Mouse (Mus musculus) liver, embryonic 14.5 days (tissue): ENCODE measurements around the gene B3gntl1.

Source experiments
- CTCF ChIP-seq: IDR thresholded peaks from 2 replicates; pipeline ENCODE4 v1.5.1; 2016; ENCODE audit warnings: antibody characterized with exemption, low read depth, control low read depth
- EP300 ChIP-seq: IDR thresholded peaks from 2 replicates; pipeline ENCODE4 v1.6.1; 2016; ENCODE audit warnings: antibody characterized with exemption, low read depth

- no peak for TF ChIP-seq CTCF
- no peak for TF ChIP-seq EP300
Measured at GRCm38 (mm10) chr11:121651556-121651955, 21.4 kb downstream of the B3gntl1 start.
